Mouse (Mus musculus): ENCODE measurements around the gene Ahcy. TPM values are rescaled to one million over a fixed set of nuclear protein-coding genes. Genes with fewer than 3 reads are reported as not detected.

Ahcy gene
- polyA plus RNA-seq, 1 experiment from 2014 or later: 118 TPM

DNA sequence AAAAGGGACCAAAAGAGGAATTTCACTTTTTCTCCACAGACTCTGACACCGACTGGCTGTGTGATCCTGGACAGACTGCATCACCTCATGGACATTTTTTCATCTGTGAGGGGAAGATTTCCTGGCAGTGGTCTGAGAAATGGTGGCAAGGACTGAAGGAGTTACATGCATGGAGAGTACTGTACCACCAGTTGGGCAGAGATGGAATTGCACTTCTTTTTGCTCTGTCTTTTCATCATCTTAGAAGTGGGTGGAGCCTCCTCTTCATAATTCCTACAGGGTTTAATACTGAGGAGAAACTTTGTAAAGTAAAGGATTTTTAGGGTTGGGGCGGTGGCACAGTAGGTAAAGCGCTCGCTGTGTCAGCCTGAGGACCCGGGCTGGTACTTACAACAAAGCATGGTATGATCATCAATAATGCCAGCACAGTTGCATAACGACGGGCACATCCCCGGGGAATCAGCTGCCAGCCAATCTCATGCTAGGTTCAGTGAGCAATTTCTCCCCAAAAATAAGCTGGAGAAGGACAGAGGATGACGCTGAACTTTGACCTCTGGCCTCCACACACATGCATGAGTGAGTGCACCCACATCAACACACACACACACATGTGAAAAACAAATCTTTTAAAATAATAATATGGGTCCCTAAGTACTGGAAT lies 24.6 kb upstream of the Ahcy start:
- Histone ChIP-seq H3K36me3 (ENCODE audit: control insufficient read depth, insufficient read depth, low read length) (no peaks in the 10 kb centered on the region), H3K4me2 (ENCODE audit: low read depth, low read length) (no peak overlapping the region), H3K4me1 (ENCODE audit: control insufficient read depth, insufficient read depth, low read length) (0 out of 2 replicates have a peak, but pooled peaks cover 10% of the 10 kb centered on the region), H3K27me3 (replicated peaks; ENCODE audit: control insufficient read depth, insufficient read depth, low read length) (no peaks in the 10 kb centered on the region), H3K9me3 (ENCODE audit: control insufficient read depth, low read length) (no peaks in the 10 kb centered on the region), H3K27ac (ENCODE audit: low read length) (no peak overlapping the region), H3K9ac (ENCODE audit: low read depth, low read length) (no peak overlapping the region), H3K4me3 (ENCODE audit: low read length) (no peak overlapping the region)
- ATAC-seq: no peak
- 87% methylated on average over 9 of the region's 9 CpGs for WGBS

DNA sequence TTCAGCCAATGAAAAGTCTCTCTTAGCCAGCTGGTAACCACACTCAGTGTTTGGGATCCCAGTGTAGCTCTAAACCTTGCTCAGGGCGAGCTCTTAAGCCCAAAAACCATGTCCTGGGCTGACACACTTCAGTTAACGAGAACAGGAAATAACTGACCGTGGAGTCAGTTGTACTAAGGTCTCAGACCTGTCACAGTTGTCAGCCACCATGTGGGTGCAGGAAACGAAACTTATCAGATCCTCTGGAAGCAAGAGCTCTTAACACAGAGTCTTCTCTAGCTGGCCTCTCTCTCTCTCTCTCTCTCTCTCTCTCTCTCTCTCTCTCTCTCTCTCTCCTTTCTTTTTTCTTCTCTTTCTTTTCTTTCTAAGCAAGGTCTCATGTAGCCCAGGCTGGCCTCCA lies 19.1 kb upstream of the Ahcy start:
- no peak for ATAC-seq
- no peak overlapping the region for H3K4me2 ChIP-seq (ENCODE audit: low read depth, low read length)
- H3K36me3 ChIP-seq (ENCODE audit: control insufficient read depth, insufficient read depth, low read length): no peaks in the 10 kb centered on the region
- no peaks in the 10 kb centered on the region for H3K27me3 ChIP-seq (replicated peaks; ENCODE audit: control insufficient read depth, insufficient read depth, low read length)
- H3K4me3 ChIP-seq (ENCODE audit: low read length): no peak overlapping the region
- WGBS: 40% methylated on average over 4 of the region's 4 CpGs
- H3K27ac ChIP-seq (ENCODE audit: low read length): no peak overlapping the region
- H3K9me3 ChIP-seq (ENCODE audit: control insufficient read depth, low read length): no peaks in the 10 kb centered on the region
- H3K4me1 ChIP-seq (ENCODE audit: control insufficient read depth, insufficient read depth, low read length): peaks cover 8% of the 10 kb centered on the region
- no peak overlapping the region for H3K9ac ChIP-seq (ENCODE audit: low read depth, low read length)

- 81% methylated on average over 3 of the region's 3 CpGs for WGBS
- H3K9me3 ChIP-seq (ENCODE audit: control insufficient read depth, low read length): no peaks in the 10 kb centered on the region
- peaks cover 8% of the 10 kb centered on the region for H3K4me1 ChIP-seq (ENCODE audit: control insufficient read depth, insufficient read depth, low read length)
- no peak for ATAC-seq
- no peak overlapping the region for H3K4me3 ChIP-seq (ENCODE audit: low read length)
- H3K4me2 ChIP-seq (ENCODE audit: low read depth, low read length): no peak overlapping the region
- H3K36me3 ChIP-seq (ENCODE audit: control insufficient read depth, insufficient read depth, low read length): no peaks in the 10 kb centered on the region
- H3K9ac ChIP-seq (ENCODE audit: low read depth, low read length): no peak overlapping the region
- no peaks in the 10 kb centered on the region for H3K27me3 ChIP-seq (replicated peaks; ENCODE audit: control insufficient read depth, insufficient read depth, low read length)
- H3K27ac ChIP-seq (ENCODE audit: low read length): peak overlapping the region; percentile 27
Observed at GRCm38 (mm10) chr2:155091743-155092075, 17.4 kb upstream of the Ahcy start.

GRCm38 (mm10) chr2:155090909-155091742 lies 16.8 kb upstream of the Ahcy start:
- peaks cover 8% of the 10 kb centered on the region for H3K4me1 ChIP-seq (ENCODE audit: control insufficient read depth, insufficient read depth, low read length)
- H3K9ac ChIP-seq (ENCODE audit: low read depth, low read length): no peak overlapping the region
- WGBS: 57% methylated on average over 13 of the region's 13 CpGs
- H3K4me3 ChIP-seq (ENCODE audit: low read length): no peak overlapping the region
- no peaks in the 10 kb centered on the region for H3K36me3 ChIP-seq (ENCODE audit: control insufficient read depth, insufficient read depth, low read length)
- no peak overlapping the region for H3K27ac ChIP-seq (ENCODE audit: low read length)
- no peaks in the 10 kb centered on the region for H3K27me3 ChIP-seq (replicated peaks; ENCODE audit: control insufficient read depth, insufficient read depth, low read length)
- H3K4me2 ChIP-seq (ENCODE audit: low read depth, low read length): no peak overlapping the region
- peak; percentile 64 for ATAC-seq
- no peaks in the 10 kb centered on the region for H3K9me3 ChIP-seq (ENCODE audit: control insufficient read depth, low read length)

DNA sequence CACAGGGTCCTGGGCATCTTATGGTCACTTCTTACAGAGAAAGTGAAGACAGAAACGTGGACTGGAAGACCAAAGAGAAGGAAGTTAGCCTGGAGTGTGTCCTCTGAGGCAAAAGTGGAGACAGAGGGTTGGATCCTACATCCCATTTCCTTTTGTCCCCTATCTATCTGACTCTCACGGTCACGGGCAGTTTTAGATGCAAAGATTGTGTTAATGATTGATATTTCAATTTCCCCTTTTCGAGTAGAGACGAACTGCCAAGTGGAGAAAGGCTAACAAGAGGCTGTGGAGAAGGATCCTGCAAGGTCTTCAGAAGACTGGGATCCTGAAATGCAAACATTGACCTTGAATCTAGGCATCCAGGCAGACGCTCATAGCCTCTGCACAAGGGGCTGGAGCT lies 14.0 kb upstream of the Ahcy start:
- Histone ChIP-seq H3K4me2 (ENCODE audit: low read depth, low read length) (no peak overlapping the region), H3K4me1 (ENCODE audit: control insufficient read depth, insufficient read depth, low read length) (peaks cover 8% of the 10 kb centered on the region), H3K27me3 (replicated peaks; ENCODE audit: control insufficient read depth, insufficient read depth, low read length) (no peaks in the 10 kb centered on the region), H3K27ac (ENCODE audit: low read length) (no peak overlapping the region), H3K9ac (ENCODE audit: low read depth, low read length) (no peak overlapping the region), H3K9me3 (ENCODE audit: control insufficient read depth, low read length) (no peaks in the 10 kb centered on the region), H3K36me3 (ENCODE audit: control insufficient read depth, insufficient read depth, low read length) (no peaks in the 10 kb centered on the region), H3K4me3 (ENCODE audit: low read length) (no peak overlapping the region)
- WGBS: 62% methylated on average over 6 of the region's 6 CpGs
- ATAC-seq: no peak

DNA sequence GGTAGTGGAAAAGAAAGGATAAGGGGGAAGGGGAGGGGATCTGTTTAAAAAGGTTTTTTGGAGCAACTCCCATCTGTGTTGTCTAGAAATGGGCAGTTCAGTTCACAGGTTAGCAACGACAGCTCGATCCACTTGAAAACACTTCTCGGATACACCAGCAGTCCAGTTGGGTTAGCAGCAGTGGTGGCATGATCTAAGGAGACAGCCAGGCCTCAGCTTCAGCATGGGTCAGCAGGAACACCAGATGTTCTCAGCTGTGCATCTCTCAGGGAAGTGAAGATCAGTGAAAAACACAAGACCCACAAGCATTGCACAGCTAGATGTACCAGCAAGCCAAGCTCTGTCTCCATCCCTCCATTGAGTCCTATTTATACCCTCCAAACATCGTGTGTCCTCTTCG lies 12.0 kb upstream of the Ahcy start:
- no peak overlapping the region for H3K4me3 ChIP-seq (ENCODE audit: low read length)
- no peaks in the 10 kb centered on the region for H3K36me3 ChIP-seq (ENCODE audit: control insufficient read depth, insufficient read depth, low read length)
- peaks cover 7% of the 10 kb centered on the region for H3K4me1 ChIP-seq (ENCODE audit: control insufficient read depth, insufficient read depth, low read length)
- H3K9ac ChIP-seq (ENCODE audit: low read depth, low read length): no peak overlapping the region
- H3K9me3 ChIP-seq (ENCODE audit: control insufficient read depth, low read length): no peaks in the 10 kb centered on the region
- 77% methylated on average over 5 of the region's 5 CpGs for WGBS
- H3K4me2 ChIP-seq (ENCODE audit: low read depth, low read length): no peak overlapping the region
- H3K27ac ChIP-seq (ENCODE audit: low read length): no peak overlapping the region
- no peak for ATAC-seq
- no peaks in the 10 kb centered on the region for H3K27me3 ChIP-seq (replicated peaks; ENCODE audit: control insufficient read depth, insufficient read depth, low read length)

GRCm38 (mm10) chr2:155084546-155084945 lies 10.2 kb upstream of the Ahcy start:
- no peaks in the 10 kb centered on the region for H3K36me3 ChIP-seq (ENCODE audit: control insufficient read depth, insufficient read depth, low read length)
- no peak overlapping the region for H3K4me2 ChIP-seq (ENCODE audit: low read depth, low read length)
- H3K27ac ChIP-seq (ENCODE audit: low read length): no peak overlapping the region
- no peaks in the 10 kb centered on the region for H3K9me3 ChIP-seq (ENCODE audit: control insufficient read depth, low read length)
- H3K9ac ChIP-seq (ENCODE audit: low read depth, low read length): no peak overlapping the region
- H3K4me1 ChIP-seq (ENCODE audit: control insufficient read depth, insufficient read depth, low read length): no peaks in the 10 kb centered on the region
- no peak overlapping the region for H3K4me3 ChIP-seq (ENCODE audit: low read length)
- ATAC-seq: no peak
- H3K27me3 ChIP-seq (replicated peaks; ENCODE audit: control insufficient read depth, insufficient read depth, low read length): no peaks in the 10 kb centered on the region
- 86% methylated on average over 5 of the region's 5 CpGs for WGBS

- ATAC-seq: peak; percentile 89
- H3K9ac ChIP-seq (ENCODE audit: low read depth, low read length): no peak overlapping the region
- WGBS: 14% methylated on average over 8 of the region's 8 CpGs
- H3K4me3 ChIP-seq (ENCODE audit: low read length): no peak overlapping the region
- H3K27me3 ChIP-seq (replicated peaks; ENCODE audit: control insufficient read depth, insufficient read depth, low read length): no peaks in the 10 kb centered on the region
- no peaks in the 10 kb centered on the region for H3K4me1 ChIP-seq (ENCODE audit: control insufficient read depth, insufficient read depth, low read length)
- H3K36me3 ChIP-seq (ENCODE audit: control insufficient read depth, insufficient read depth, low read length): no peaks in the 10 kb centered on the region
- no peaks in the 10 kb centered on the region for H3K9me3 ChIP-seq (ENCODE audit: control insufficient read depth, low read length)
- no peak overlapping the region for H3K27ac ChIP-seq (ENCODE audit: low read length)
- H3K4me2 ChIP-seq (ENCODE audit: low read depth, low read length): no peak overlapping the region
Observed at GRCm38 (mm10) chr2:155082121-155082803, 8.0 kb upstream of the Ahcy start.

DNA sequence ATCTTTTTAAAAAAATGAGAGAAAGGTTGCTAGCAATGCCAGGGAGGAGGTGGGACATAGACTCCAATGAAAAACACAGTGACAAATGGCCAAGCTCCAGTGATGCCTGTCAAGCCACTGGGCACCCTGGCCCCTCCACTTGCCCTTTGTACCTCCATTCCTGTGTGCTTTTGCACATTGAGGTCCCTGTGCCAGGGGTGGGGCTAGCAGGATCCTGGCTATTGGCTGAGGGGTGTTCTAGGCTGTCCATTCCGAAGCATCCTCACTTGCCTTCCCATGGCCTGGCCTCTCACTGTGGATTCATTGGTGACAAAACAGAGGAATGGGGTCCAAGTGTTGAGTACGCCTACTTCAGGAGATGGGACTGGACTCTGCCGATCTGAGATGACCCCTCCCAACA lies 6.8 kb upstream of the Ahcy start:
- H3K27ac ChIP-seq (ENCODE audit: low read length): no peak overlapping the region
- H3K4me1 ChIP-seq (ENCODE audit: control insufficient read depth, insufficient read depth, low read length): no peaks in the 10 kb centered on the region
- no peaks in the 10 kb centered on the region for H3K9me3 ChIP-seq (ENCODE audit: control insufficient read depth, low read length)
- WGBS: 93% methylated on average over 3 of the region's 3 CpGs
- no peaks in the 10 kb centered on the region for H3K36me3 ChIP-seq (ENCODE audit: control insufficient read depth, insufficient read depth, low read length)
- no peak overlapping the region for H3K9ac ChIP-seq (ENCODE audit: low read depth, low read length)
- H3K27me3 ChIP-seq (replicated peaks; ENCODE audit: control insufficient read depth, insufficient read depth, low read length): no peaks in the 10 kb centered on the region
- no peak overlapping the region for H3K4me2 ChIP-seq (ENCODE audit: low read depth, low read length)
- no peak overlapping the region for H3K4me3 ChIP-seq (ENCODE audit: low read length)
- ATAC-seq: no peak

Measured in intestine, embryonic 16.5 days (tissue).